Mouse (Mus musculus) CH12.LX (cell line): Measurements from ENCODE around the gene Adarb1.

ENCODE experiments used
- BHLHE40 ChIP-seq: IDR thresholded peaks from 2 replicates; pipeline ENCODE4 v1.6.1; 2011; ENCODE audit warnings: mild to moderate bottlenecking, low read depth, low read length, improper control_type of control experiment
- CHD1 ChIP-seq: IDR thresholded peaks from 2 replicates; pipeline ENCODE4 v1.6.1; 2012; ENCODE audit warnings: low read depth, low read length, improper control_type of control experiment, inconsistent platforms
- CHD2 ChIP-seq: IDR thresholded peaks from 2 replicates; pipeline ENCODE4 v1.6.1; 2011; ENCODE audit warnings: low read length, improper control_type of control experiment
- CTCF ChIP-seq, 2 experiments: IDR thresholded peaks in 1 of 2; conservative IDR thresholded peaks in 1 of 2; 2 replicates each; pipeline ENCODE4 v1.5.1; 2011 to 2012; ENCODE audit warnings: low read depth in 2 of 2, low read length in 2 of 2, improper control_type of control experiment in 1 of 2, inconsistent platforms in 1 of 2, mild to moderate bottlenecking in 1 of 2, moderate library complexity in 1 of 2
- HCFC1 ChIP-seq: IDR thresholded peaks from 2 replicates; pipeline ENCODE4 v1.6.1; 2012; ENCODE audit warnings: low read depth, mild to moderate bottlenecking, inconsistent platforms, low read length, improper control_type of control experiment
- MAX ChIP-seq: IDR thresholded peaks from 2 replicates; pipeline ENCODE4 v1.6.1; 2011; ENCODE audit warnings: low read length, improper control_type of control experiment
- MEF2A ChIP-seq: IDR thresholded peaks from 2 replicates; pipeline ENCODE4 v1.6.1; 2014; ENCODE audit warnings: low read depth, mild to moderate bottlenecking, inconsistent platforms, low read length, improper control_type of control experiment, borderline replicate concordance
- MXI1 ChIP-seq: IDR thresholded peaks from 2 replicates; pipeline ENCODE4 v1.6.1; 2011; ENCODE audit warnings: mild to moderate bottlenecking, low read depth, low read length, improper control_type of control experiment
- POLR2A ChIP-seq: IDR thresholded peaks from 2 replicates; pipeline ENCODE4 v1.6.1; 2011; ENCODE audit warnings: low read depth, mild to moderate bottlenecking, improper control_type of control experiment, low read length
- TCF12 ChIP-seq: IDR thresholded peaks from 2 replicates; pipeline ENCODE4 v1.6.1; 2014; ENCODE audit warnings: low read depth, mild to moderate bottlenecking, inconsistent platforms, low read length, improper control_type of control experiment
- USF1 ChIP-seq: IDR thresholded peaks from 2 replicates; pipeline ENCODE4 v1.6.1; 2014; ENCODE audit warnings: low read depth, mild to moderate bottlenecking, inconsistent platforms, low read length, improper control_type of control experiment
- ZC3H11A ChIP-seq: IDR thresholded peaks from 2 replicates; pipeline ENCODE4 v1.6.1; 2012; ENCODE audit warnings: low read depth, mild to moderate bottlenecking, inconsistent platforms, low read length, improper control_type of control experiment

GRCm38 (mm10) chr10:77461161-77461560 is 43.1 kb upstream of the Adarb1 start:
- TF ChIP-seq POLR2A (no peak), CTCF (conservative IDR thresholded peaks at IDR 0.05 in 1 of 2, IDR thresholded peaks at IDR 0.05 in 1 of 2; ENCODE audit: low read depth in 2 of 2, low read length in 2 of 2) (no peak), BHLHE40 (no peak), CHD1 (no peak), USF1 (no peak), HCFC1 (no peak), MEF2A (no peak), TCF12 (no peak), MAX (no peak), CHD2 (no peak), ZC3H11A (no peak), MXI1 (no peak)
